Mouse (Mus musculus) kidney, postnatal 4 days (tissue): ENCODE data around the gene Icos.

Experiments
- DNase-seq, 2 experiments: peaks; one replicate each; pipeline ENCODE4 v3.0.0; 2021; ENCODE audit warnings: mixed read lengths in 2 of 2

The Icos gene

GRCm38 (mm10) chr1:60977641-60978040 is at the start of gene Icos:
Gene Icos, plus strand, starts transcription at chr1:60977927.
- no peak for DNase-seq

- DNase-seq = no peak
Observed at GRCm38 (mm10) chr1:60929036-60929435, 48.7 kb upstream of the Icos start.

DNA sequence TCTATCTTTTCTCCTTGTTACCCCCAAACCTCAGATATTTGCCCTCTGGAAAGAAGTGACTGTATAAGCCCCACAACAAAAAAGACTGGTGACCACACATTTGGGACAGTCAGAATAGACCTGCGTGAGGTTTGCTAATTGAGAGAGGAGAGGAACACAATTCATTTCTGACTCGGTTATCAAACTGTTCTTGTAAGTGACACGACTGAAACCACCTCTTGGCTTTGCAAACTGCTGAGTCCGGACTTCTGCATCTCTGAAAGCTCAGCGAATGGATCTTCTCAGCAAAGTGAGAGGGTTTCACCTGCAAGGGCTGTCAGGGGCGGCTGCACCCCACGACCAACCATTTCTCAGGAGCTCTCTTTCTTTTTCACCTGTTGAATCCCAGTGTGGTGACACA is 47.3 kb upstream of the Icos start:
- no peak for DNase-seq

- no peak for DNase-seq
Observed at GRCm38 (mm10) chr1:60935968-60936581, 41.7 kb upstream of the Icos start.

GRCm38 (mm10) chr1:60936963-60937711 is 40.6 kb upstream of the Icos start:
- no peak for DNase-seq

DNA sequence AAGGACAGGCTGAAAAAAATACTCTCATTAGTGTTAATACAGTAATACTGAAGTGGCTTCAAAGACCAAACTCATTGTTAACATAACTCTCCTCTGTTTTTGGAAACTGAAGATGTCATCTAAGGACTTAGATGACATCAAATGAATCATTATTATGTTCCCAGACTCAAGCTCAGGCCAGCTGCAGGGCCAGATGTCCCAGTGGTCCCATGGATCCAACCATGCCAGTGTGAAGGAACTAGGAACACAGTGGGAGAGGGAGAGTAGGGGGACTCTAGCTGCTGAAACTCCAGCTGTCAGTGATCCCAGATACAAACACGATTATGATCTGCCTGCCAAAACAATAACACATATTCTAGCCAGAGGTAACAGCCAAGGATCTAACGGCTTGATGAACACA is 39.5 kb upstream of the Icos start:
- peak in 1 of 2 experiments; percentile 21 for DNase-seq

DNA sequence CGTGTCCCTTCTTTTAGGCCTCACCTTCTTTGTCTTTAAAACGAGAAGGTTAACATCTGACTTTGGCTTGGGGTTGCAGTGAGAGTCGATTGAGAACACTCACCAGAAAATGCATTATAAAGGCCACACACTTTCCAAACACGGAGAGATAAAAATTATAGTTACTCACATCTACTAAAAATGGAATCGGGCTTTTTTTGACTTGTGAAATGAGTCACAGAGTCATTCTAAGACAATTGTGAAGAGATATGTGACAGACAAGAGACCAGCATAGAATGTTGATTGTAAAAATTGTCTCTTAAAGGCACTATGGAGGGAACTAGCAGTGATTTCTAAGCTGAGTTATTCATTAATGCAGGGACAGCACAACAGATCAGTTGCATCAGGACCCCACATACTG is 38.8 kb upstream of the Icos start:
- no peak for DNase-seq

GRCm38 (mm10) chr1:60940023-60940422 is 37.7 kb upstream of the Icos start:
- DNase-seq = no peak

DNA sequence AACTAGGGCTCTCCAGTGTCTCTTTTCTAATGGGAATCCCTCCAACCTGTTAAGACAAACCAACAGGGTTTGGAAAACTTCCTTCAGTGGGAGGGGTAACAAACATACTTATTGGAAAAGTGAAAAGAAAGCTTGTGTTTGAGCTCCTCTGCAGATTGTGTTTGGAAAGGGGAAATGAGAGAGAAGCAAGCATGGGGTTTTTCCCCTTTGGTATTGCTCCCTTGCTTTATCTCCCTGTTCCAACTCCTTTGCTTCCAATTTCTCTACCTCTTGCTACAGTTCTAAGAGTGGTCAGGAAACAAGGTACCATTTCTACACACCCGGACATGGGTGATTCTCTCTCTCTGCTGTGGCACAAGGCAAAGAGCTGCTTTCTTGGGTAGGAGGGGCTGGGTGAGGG is 37.1 kb upstream of the Icos start:
- no peak for DNase-seq

GRCm38 (mm10) chr1:60941056-60942048 is 36.4 kb upstream of the Icos start:
- DNase-seq = no peak

- no peak for DNase-seq
Observed at GRCm38 (mm10) chr1:60942921-60943320, 34.8 kb upstream of the Icos start.

DNA sequence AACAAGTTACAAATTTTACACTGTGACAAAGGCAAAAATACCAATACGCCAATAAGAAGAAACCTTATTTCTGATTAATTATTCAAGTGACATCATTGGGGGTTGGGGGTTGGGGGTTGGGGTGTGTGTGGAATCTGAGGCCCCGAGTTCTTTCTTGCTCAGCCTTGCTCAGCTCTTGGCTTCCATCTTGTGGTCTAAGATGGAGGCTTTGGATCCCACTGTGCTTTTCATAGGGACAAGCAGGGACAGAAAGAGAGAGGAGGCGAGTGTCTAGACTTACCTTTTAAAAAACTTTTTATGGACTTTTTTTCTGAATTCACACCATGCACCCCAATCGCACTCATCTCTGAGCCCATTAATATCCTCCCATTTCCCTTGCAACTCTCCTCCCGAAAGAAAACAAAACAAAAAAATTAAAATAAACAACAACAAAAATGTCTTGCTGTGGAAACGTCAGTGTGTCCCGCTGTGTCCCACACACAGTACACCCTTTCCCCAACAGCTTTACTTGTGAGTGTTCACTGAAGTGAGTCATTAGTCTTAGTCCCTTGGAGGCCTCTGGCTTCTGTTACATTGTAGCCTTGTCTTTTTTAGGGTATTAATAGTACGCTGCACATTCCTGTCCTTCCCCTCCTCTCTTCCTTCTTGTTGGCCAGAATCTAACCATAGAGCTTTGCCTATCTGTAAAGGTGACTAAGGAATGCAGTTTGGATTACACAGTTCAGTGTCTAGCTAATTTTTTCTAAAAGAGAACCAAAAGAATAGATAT is 31.9 kb upstream of the Icos start:
- no peak for DNase-seq

- no peak for DNase-seq
Observed at GRCm38 (mm10) chr1:60948112-60948511, 29.6 kb upstream of the Icos start.

- no peak for DNase-seq
Observed at GRCm38 (mm10) chr1:60952958-60953357, 24.8 kb upstream of the Icos start.

DNA sequence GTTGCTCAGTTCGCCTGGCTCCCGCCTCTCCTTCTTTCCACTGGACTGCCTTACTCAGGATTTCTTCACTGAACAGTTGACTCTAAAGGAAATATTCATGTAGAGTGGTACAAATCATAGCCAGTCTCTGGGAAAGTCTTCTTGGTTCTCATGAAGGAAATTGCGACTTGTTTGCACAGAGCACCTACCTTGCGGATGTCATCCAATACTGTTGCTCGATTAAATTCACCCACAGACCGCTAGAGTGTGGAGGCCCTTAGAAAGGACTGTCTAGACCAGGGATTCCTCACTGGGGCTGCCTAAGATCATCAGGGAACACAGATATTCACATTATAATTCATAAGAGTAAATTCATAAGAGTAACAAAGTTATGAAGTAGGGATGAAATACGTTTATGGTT is 24.0 kb upstream of the Icos start:
- DNase-seq = no peak

DNA sequence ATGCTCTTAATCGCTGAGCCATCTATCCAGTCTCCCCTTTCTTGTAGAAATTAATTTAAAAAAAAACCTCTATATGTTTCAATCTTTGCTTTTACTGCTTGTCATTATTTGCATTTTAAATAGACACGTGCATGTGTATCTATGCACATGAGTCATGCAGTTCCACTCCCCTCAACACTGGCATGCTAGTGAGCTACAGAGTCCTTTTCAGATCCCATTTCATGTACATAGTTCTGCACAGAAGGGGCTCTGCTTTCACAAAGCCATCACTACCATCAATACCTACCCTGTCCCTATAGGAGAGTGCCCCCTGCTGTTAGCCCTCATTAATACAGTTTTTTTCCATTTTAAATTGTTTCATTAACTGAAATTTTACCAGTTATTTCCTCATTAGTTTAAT is 23.0 kb upstream of the Icos start:
- DNase-seq = no peak

DNA sequence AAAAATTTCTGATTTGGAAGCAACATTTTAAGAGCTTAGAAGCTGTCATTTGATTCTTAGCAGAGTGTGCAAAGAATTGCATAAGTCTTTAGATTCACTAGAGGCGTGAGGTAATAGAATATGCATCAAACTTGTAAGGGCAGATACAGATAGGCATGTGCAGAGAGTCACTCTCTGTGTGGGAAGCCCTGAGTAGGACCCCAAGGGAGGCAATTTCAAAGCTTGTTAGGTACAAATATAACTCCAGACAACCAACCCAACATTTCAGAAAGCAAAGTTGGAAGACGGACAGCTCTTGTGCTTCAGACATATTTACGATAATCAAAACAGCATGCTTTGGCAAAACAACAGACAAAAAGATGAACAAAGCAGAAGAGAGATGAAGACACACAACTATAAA is 22.5 kb upstream of the Icos start:
- DNase-seq = no peak

- no peak for DNase-seq
Observed at GRCm38 (mm10) chr1:60956196-60956595, 21.5 kb upstream of the Icos start.

DNA sequence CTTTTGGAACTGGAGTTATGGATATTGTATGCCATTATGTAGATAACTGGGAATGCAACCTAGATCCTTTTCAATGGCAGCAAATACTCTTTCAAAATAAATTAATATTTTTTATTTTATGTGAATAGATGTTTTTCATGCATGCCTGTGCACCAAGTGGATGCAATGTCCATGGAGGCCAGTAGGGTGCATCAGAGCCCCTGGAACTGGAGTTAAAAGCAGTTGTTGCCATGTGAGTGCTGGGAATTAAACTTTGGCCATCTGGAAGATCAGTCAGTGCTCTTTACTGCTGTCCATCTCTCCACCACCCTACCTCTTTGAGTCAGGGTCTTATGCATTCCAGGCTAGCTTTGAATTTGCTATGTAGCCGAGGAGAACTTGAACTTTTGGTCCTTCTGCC is 19.4 kb upstream of the Icos start:
- DNase-seq = no peak

DNA sequence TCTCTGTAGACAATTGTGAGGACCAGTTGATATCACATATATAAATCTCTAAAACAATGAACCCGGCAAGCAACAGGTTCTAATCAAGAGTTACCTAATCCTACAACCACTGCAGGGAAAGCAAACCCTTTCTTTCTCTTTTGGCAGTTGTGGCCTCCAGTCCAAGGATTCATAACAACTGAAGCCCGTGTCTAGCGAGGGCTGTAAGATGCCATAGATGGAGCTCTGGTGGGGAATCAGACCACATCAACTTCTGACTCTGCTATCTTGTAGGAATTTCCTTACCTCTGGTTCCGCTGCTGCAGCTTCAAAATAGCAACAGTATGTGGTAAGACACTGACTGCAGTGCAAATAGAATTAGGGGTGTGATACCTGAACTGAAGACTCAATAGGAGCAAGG is 18.5 kb upstream of the Icos start:
- no peak for DNase-seq

- peak; percentile 39 to 56 for DNase-seq
Observed at GRCm38 (mm10) chr1:60960451-60960850, 17.3 kb upstream of the Icos start.

GRCm38 (mm10) chr1:60961080-60961479 is 16.6 kb upstream of the Icos start:
- DNase-seq = peak; percentile 74 to 77

DNA sequence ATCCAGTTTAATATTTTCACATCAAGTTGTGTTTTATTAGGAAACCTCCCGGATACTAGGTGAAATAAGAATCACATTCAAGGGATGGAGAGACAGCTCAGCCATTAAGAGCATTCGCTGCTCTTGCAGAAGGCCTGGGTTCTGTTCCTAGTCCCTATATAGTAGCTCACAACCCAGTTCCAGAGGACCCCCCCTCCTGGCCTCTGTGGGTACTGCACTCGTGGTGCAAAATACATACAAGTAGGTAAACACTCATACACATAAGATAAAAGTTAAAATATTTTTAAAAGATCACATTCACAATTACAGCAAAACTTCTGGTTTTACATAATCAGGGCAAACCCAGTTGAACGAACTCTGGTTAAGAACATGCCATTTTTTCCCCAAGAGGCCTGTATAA is 15.6 kb upstream of the Icos start:
- no peak for DNase-seq
